Mouse (Mus musculus) forebrain, embryonic 14.5 days (tissue): Measurements from ENCODE around the gene Ptrh1. TPM values are rescaled to one million over a fixed set of nuclear protein-coding genes. Genes with fewer than 3 reads are reported as not detected.

Experiments
- ATAC-seq: fragments of 200-750 bp; cut with Nextera tagmentation; 2 replicates; pipeline ENCODE4 v1.8.0; 2017; ENCODE audit warnings: mild to moderate bottlenecking, moderate library complexity
- DNase-seq: peaks from one replicate; pipeline ENCODE4 v3.0.0-alpha.2; 2015; ENCODE audit warnings: low spot score
- H3K27ac ChIP-seq: fragments of 300-500 bp; sonication (generic); 2 replicates; pipeline ENCODE4 v1.5.1; 2014; ENCODE audit warnings: low read depth, mild to moderate bottlenecking, control low read depth, low read length, moderate library complexity
- H3K27me3 ChIP-seq: fragments of 300-500 bp; sonication (generic); replicated peaks from 2 replicates; pipeline ENCODE4 v1.6.1; 2014; ENCODE audit warnings: low read length, control low read depth, mixed read lengths; ENCODE audit not compliant: control insufficient read depth, insufficient read depth
- H3K36me3 ChIP-seq: fragments of 300-500 bp; sonication (generic); 2 replicates; pipeline ENCODE4 v1.6.1; 2014; ENCODE audit warnings: low read length, control low read depth; ENCODE audit not compliant: control insufficient read depth, insufficient read depth
- H3K4me1 ChIP-seq: fragments of 300-500 bp; sonication (generic); 2 replicates; pipeline ENCODE4 v1.6.1; 2014; ENCODE audit warnings: antibody characterized with exemption, low read length, control low read depth; ENCODE audit not compliant: control insufficient read depth, insufficient read depth
- H3K4me2 ChIP-seq: fragments of 300-500 bp; sonication (generic); 2 replicates; pipeline ENCODE4 v1.6.1; 2014; ENCODE audit warnings: mild to moderate bottlenecking, control low read depth, low read length
- H3K4me3 ChIP-seq: fragments of 300-500 bp; sonication (generic); 2 replicates; pipeline ENCODE4 v1.5.1; 2014; ENCODE audit warnings: low read depth, low read length, control low read depth
- H3K9ac ChIP-seq: fragments of 300-500 bp; sonication (generic); 2 replicates; pipeline ENCODE4 v1.6.1; 2014; ENCODE audit warnings: mild to moderate bottlenecking, low read length, control low read depth, moderate library complexity
- H3K9me3 ChIP-seq: fragments of 300-500 bp; sonication (generic); replicated peaks from 2 replicates; pipeline ENCODE4 v1.6.1; 2016; ENCODE audit warnings: low read length, control low read depth, mixed read lengths; ENCODE audit not compliant: control insufficient read depth
- WGBS: fragments of 180-500 bp; shearing (Covaris S2); extraction: QIAGEN DNeasy Blood & Tissue Kit; methylation state at CpG from one replicate; pipeline ENCODE4 v1.1.7; 2014; 5-methylcytosine and 5-hydroxymethylcytosine counted together
- polyA plus RNA-seq: library from polyadenylated mRNA; unstranded; fragments of >200 nt; fragmentation: Nextera tagmentation; extraction: Ambion mirVana; gene quantifications from 2 replicates; pipeline ENCODE4 v1.2.1, GENCODE M21; 2014

Gene Ptrh1
- polyA plus RNA-seq, 1 experiment from 2014 or later = 4.7 TPM

DNA sequence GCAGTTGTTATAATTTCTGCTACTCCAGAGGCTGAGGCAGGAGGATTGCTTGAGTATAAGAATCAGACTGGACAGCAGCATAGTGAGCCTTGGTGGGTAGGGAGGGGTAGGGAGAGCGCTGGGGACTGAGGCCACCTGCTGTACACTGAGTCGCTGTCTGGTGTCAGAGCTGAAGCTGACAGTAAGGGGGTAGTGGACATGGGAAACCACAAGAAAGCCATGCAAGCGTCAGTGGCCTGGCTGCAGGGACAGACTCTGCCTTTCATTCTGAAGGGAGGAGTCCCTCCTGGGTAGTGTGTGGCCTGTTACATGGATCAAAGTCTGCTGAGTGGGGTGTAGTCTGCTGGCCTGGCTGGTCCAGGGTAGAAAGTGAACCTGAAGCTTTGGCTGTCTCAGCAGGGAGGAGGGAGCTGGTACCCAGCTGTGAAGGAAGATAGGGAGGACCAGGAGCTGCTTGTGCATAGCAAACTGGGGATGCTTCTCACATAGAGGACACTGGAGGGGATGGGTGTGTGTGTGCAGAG lies 39.2 kb upstream of the Ptrh1 start:
- ATAC-seq = no peak
- H3K27ac ChIP-seq = no peak overlapping the region
- no peak overlapping the region for H3K4me3 ChIP-seq
- H3K9me3 ChIP-seq = no peaks in the 10 kb centered on the region
- no peak for DNase-seq
- H3K4me2 ChIP-seq = no peak overlapping the region
- WGBS = 42% methylated on average over 3 of the region's 3 CpGs
- no peak overlapping the region for H3K9ac ChIP-seq
- no peaks in the 10 kb centered on the region for H3K27me3 ChIP-seq
- H3K36me3 ChIP-seq = no peaks in the 10 kb centered on the region
- no peaks in the 10 kb centered on the region for H3K4me1 ChIP-seq

DNA sequence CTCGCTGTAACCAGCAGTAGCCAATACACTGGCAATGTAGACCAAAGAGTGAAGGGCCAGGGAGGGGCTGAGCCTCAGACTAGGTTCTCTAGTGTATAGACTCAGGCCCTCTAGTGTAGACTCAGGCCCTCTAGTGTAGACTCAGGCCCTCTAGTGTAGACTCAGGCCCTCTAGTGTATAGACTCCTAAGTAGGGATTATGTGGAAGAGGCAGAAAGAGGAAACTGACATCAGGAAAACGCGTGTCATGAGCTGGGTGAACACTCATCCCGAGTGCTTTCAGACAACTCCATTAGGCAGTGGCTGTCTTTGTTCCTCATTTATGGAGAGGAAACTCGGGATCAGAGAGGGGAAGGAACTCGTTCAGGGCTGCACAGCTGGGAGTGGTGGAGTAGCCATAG lies 38.6 kb upstream of the Ptrh1 start:
- WGBS = 49% methylated on average over 6 of the region's 6 CpGs
- no peak overlapping the region for H3K4me2 ChIP-seq
- ATAC-seq = no peak

DNA sequence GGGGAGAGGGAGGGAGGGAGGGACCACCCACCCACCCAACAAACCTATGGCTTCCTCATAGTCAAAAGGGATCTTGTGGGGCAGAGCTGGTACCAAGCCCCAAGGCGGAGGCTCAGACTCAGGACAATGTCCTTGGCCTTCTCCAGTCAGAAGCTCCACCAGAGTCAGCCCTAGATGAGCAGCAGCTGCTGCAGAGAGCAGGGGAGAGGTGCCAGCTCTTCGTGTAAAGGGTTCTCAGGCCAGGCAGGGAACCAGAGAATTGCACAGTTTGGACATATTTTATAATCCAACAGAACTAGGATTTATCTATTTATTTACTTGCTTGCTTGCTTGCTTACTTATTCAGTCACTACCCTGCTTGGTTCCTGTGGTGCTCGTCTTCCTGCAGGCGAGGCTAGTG lies 36.3 kb upstream of the Ptrh1 start:
- no peak overlapping the region for H3K9ac ChIP-seq
- H3K9me3 ChIP-seq = no peaks in the 10 kb centered on the region
- DNase-seq (no peak), ATAC-seq (no peak)
- H3K27ac ChIP-seq = no peak overlapping the region; the same call in 1 of the 2 replicates
- 74% methylated on average over 4 of the region's 4 CpGs for WGBS
- H3K36me3 ChIP-seq = no peaks in the 10 kb centered on the region
- H3K27me3 ChIP-seq = no peaks in the 10 kb centered on the region
- no peak overlapping the region for H3K4me2 ChIP-seq
- no peaks in the 10 kb centered on the region for H3K4me1 ChIP-seq
- H3K4me3 ChIP-seq = no peak overlapping the region

More for the DNA sequence above, 38.6 kb upstream of the Ptrh1 start:
- Histone ChIP-seq H3K4me1 (no peaks in the 10 kb centered on the region), H3K9ac (no peak overlapping the region), H3K9me3 (no peaks in the 10 kb centered on the region), H3K27ac (no peak overlapping the region), H3K36me3 (no peaks in the 10 kb centered on the region), H3K4me3 (no peak overlapping the region), H3K27me3 (no peaks in the 10 kb centered on the region)
- no peak for DNase-seq

DNA sequence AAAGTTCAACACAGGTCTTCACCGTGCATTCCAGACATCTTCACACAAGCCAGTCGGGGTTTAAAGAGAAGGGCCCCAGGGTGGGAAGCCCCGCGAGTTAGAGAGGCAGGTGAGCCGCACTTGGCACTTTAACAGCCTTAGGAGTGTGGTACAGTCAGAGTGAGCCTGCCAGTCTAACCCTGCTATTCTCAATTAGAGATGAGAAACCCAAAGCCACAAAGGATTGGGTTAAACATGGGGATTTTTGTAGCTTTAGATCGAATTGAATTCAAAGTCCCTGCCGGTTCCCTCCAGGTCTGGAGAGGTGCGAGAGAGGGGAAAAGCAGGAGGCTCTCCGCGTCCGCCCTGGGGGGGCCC lies 34.7 kb upstream of the Ptrh1 start, which contains the start of gene 6330409D20Rik:
Gene 6330409D20Rik, minus strand, starts transcription at position 101 of the 357 bp plus-strand sequence.
- Histone ChIP-seq H3K9ac (peak within 1 kb of the TSS; percentile 84), H3K27me3 (no peaks in the 10 kb centered on the region), H3K27ac (peak within 1 kb of the TSS; percentile 80), H3K36me3 (peaks cover 13% of the 10 kb centered on the region), H3K9me3 (no peaks in the 10 kb centered on the region), H3K4me3 (peak within 1 kb of the TSS; percentile 79), H3K4me2 (peak within 1 kb of the TSS; percentile 97), H3K4me1 (no peaks in the 10 kb centered on the region)
- DNase-seq = no peak
- 6% methylated on average over 11 of the region's 11 CpGs for WGBS
- peak; percentile 1; the same call in 1 of the 2 replicates for ATAC-seq

DNA sequence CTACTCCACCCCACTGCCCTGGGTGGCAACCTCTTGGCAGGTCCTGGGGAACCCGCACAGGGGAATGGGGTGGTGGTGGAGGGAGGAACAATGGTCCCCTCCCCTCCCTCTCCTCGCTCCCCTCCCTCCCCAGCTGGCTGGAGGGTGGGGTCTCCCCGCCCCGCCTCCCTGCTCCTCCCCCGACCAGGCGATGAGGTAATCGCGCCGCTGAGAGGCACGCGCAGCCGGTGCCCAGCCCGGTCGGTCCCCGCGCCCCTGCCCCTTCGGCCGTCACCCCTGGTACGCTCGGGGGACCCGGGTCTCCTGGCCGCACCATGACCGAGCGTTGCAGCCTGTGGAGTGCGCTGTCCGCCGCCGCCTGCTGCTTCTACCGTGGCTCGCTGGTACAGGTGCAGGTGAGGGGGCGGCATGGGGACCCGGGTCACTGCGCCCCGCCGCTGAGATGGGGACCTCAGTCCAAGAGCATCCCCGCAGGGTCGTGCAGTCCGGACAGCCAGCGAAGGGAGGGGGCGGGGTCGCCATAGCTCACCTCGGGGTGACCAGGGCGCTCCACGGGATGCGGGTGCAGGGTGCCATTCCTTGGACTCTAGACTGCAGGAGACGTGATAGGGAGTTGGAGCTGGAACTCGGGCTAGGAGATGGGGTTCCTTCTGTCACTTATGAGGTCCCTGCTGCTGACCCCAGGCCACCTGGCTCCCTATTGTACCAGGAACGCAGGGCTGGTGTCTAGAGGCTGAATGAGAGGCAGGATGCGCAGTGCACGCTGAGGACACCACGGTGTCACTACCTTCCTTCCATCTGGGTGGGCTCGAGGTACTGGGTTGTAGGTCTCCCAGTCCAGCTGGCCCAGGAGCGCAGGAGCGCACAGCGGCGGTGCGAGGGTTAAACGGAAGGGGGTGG lies 34.1 kb upstream of the Ptrh1 start:
- Histone ChIP-seq H3K4me2 (peak overlapping the region; percentile 97), H3K9me3 (no peaks in the 10 kb centered on the region), H3K36me3 (peaks cover 19% of the 10 kb centered on the region), H3K4me3 (peak overlapping the region; percentile 79), H3K4me1 (no peaks in the 10 kb centered on the region), H3K27me3 (no peaks in the 10 kb centered on the region), H3K27ac (peak overlapping the region; percentile 80), H3K9ac (peak overlapping the region; percentile 84)
- DNase-seq = peak; percentile 82
- 2% methylated on average over 45 of the region's 58 CpGs for WGBS
- peak; percentile 69 for ATAC-seq

DNA sequence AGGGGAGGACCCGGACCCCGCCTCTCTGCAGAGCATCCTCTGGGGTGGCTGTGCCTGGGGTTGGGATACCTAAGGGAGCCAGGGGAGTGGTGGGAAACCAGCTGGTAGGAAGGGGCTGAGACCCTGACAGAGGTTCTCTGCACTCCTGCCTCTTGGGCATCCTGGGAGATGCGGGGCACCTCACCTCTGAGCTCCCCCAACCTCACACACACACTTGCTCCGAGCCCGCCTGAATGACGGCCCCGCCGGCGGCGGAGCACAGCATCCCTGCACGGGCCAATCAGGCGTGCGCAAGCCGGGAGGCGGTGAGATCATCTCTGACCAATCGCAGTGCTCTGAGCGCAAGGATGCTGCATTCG lies 33.4 kb upstream of the Ptrh1 start:
- 0% methylated on average over 18 of the region's 18 CpGs for whole genome bisulfite sequencing
- Histone ChIP-seq H3K4me3 (peak overlapping the region; percentile 79), H3K36me3 (peaks cover 24% of the 10 kb centered on the region), H3K27ac (peak overlapping the region; percentile 80), H3K4me1 (no peaks in the 10 kb centered on the region), H3K27me3 (no peaks in the 10 kb centered on the region), H3K4me2 (peak overlapping the region; percentile 97), H3K9me3 (no peaks in the 10 kb centered on the region), H3K9ac (peak overlapping the region; percentile 84)
- peak; percentile 94 for ATAC-seq
- peak; percentile 94 for DNase-seq

DNA sequence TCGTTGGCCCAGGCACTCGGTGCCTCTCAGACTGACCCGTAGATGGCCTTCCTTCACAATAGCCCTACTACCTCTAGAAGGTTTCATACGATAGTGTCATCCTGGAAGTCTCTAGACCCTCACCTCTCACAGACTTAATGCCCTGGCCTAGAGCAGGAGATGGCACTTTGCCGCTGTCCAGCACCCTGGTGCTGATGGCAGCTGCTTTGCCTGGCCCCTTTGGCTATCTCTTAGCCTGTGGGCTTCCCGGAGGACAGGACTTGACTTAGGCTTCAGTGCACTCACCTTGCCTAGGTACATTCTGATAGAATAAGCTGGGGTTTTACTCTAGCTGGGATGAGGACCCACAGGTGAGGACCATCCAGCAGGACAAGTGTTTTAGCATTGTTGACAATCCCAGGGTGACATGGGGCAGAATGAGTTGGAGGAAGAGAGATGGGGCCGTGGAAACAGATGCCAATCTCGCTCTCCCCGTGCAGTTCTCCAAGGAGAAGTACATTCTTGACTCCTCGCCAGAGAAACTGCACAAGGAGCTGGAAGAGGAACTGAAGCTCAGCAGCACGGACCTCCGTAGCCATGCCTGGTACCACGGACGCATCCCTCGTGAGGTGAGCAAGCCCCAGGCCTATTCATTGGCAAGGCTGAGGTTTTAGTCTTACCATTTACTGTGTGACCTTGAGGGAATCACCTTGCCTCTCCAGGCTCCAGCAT lies 31.2 kb upstream of the Ptrh1 start:
- WGBS = 72% methylated on average over 15 of the region's 15 CpGs

DNA sequence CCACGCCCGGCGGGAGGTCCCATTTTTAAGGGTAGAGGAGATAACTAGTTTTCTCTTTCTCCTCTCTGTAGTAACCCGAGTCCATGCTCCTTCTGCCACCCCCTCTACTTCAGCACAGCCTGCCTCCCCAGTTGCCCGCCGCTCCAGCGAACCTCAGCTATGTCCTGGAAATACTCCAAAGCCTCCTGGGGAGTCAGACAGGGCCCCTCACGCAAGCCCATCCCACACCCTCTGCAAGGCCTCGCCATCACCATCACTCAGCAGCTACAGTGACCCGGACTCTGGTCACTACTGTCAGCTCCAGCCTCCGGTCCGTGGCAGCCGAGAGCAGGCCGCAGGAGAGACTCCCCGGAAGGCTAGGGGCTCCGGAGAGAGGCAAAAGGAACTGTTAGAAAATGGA lies 26.5 kb upstream of the Ptrh1 start:
- DNase-seq (no peak), ATAC-seq (no peak)
- Histone ChIP-seq H3K9ac (no peak overlapping the region), H3K36me3 (peaks cover 72% of the 10 kb centered on the region), H3K27ac (no peak overlapping the region), H3K4me1 (0 out of 2 replicates have a peak, but pooled peaks cover 12% of the 10 kb centered on the region), H3K27me3 (no peaks in the 10 kb centered on the region), H3K4me2 (no peak overlapping the region), H3K9me3 (no peaks in the 10 kb centered on the region), H3K4me3 (no peak overlapping the region)
- WGBS = 87% methylated on average over 16 of the region's 16 CpGs

More for the DNA sequence above, 31.2 kb upstream of the Ptrh1 start:
- DNase-seq (no peak), ATAC-seq (no peak)
- Histone ChIP-seq H3K27me3 (no peaks in the 10 kb centered on the region), H3K4me2 (no peak overlapping the region), H3K9me3 (no peaks in the 10 kb centered on the region), H3K27ac (no peak overlapping the region), H3K4me3 (no peak overlapping the region), H3K4me1 (no peaks in the 10 kb centered on the region), H3K9ac (no peak overlapping the region), H3K36me3 (peaks cover 43% of the 10 kb centered on the region)
